Mouse (Mus musculus): ENCODE results near the gene Cpxm2. TPM values are rescaled to one million over a fixed set of nuclear protein-coding genes. Genes with fewer than 3 reads are reported as not detected.

The Cpxm2 gene
- total and polyA plus RNA-seq, 3 experiments = not detected

DNA sequence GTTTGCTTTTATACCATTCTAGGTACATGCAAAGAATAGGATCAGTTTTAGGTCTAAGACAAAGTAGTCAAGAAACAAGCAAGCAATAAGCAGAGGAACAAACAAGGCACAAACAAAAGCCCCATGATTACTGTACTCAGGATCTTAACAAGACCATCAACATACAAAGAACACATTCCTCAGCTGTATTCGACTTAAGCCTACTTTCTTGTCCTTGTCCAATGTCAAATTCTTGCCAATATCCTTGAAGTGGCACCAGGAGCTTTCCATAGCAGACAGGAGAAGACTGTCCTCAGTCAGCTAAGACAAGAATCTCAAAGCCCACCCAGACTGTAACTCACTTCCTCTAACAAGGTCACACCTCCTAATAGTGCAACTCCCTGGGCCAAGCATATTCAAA, 24.5 kb upstream of the Cpxm2 start:
- Histone ChIP-seq H3K9ac (ENCODE audit: insufficient read depth, low read depth) (no peak overlapping the region), H3K36me3 (replicated peaks in 1 of 2; ENCODE audit: control insufficient read depth in 1 of 2, insufficient read depth in 1 of 2, low read length in 1 of 2) (no peaks in the 10 kb centered on the region), H3K4me1 (ENCODE audit: control insufficient read depth in 1 of 2, insufficient read depth in 2 of 2) (no peaks in the 10 kb centered on the region), H3K27me3 (replicated peaks) (peaks cover 41% of the 10 kb centered on the region), H3K79me2 (replicated peaks; ENCODE audit: control insufficient read depth, extremely low read depth, insufficient read depth, poor library complexity, severe bottlenecking) (no peaks in the 10 kb centered on the region), H3K9me3 (replicated peaks; ENCODE audit: low read length) (peaks cover 16% of the 10 kb centered on the region), H3K27ac (ENCODE audit: insufficient read depth, low read depth) (no peak overlapping the region), H3K4me2 (ENCODE audit: insufficient read depth, low read depth, poor library complexity, severe bottlenecking) (no peak overlapping the region), H3K4me3 (replicated peaks in 1 of 3; ENCODE audit: low read depth in 2 of 3, low read length in 2 of 3, poor library complexity in 1 of 3) (no peak overlapping the region)
- no peak for DNase-seq (ENCODE audit: extremely low read depth)
- dilution Hi-C loops (cut with MboI; ENCODE audit: extremely low pct_ligation_motif_present, extremely low pct_unique_long_range_greater_than_20kb, low sequenced_read_pairs) (no loop called here), in situ Hi-C loops (cut with MboI; ENCODE audit: low pct_ligation_motif_present, low pct_unique_long_range_greater_than_20kb, low sequenced_read_pairs) (no loop called here)
- TF ChIP-seq CTCF (conservative IDR thresholded peaks at IDR 0.05 in 1 of 2, IDR thresholded peaks at IDR 0.05 in 1 of 2; ENCODE audit: low read depth in 2 of 2, low read length in 2 of 2) = no peak
- TF ChIP-seq MYC (IDR thresholded peaks at IDR 0.05; ENCODE audit: low read depth, low read length) = no peak

DNA sequence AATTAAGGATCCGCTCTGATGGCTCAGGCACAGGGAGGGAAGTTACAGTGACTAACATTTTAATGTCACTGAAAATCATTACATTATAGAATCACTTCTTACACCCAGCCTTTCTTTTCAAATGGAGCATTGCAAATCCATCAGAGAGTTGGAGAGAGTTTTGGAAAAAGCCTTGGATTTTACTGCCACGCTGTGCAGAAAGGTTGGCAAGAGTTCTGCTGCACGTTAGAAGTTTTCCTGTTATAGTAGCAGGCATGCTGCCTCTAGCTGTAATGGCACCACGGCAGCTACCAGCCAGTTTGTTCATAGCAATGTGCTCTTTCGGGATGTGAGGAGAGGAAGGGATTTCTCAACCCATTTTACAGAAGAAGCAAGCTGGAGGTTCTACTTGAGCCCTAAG, 20.2 kb upstream of the Cpxm2 start:
- Histone ChIP-seq H3K36me3 (replicated peaks in 1 of 2; ENCODE audit: control insufficient read depth in 1 of 2, insufficient read depth in 1 of 2, low read length in 1 of 2) (no peaks in the 10 kb centered on the region), H3K9ac (ENCODE audit: insufficient read depth, low read depth) (no peak overlapping the region), H3K9me3 (replicated peaks; ENCODE audit: low read length) (peaks cover 23% of the 10 kb centered on the region), H3K4me3 (replicated peaks in 1 of 3; ENCODE audit: low read depth in 2 of 3, low read length in 2 of 3, poor library complexity in 1 of 3) (no peak overlapping the region), H3K79me2 (replicated peaks; ENCODE audit: control insufficient read depth, extremely low read depth, insufficient read depth, poor library complexity, severe bottlenecking) (no peaks in the 10 kb centered on the region), H3K4me1 (ENCODE audit: control insufficient read depth in 1 of 2, insufficient read depth in 2 of 2) (no peaks in the 10 kb centered on the region), H3K27ac (ENCODE audit: insufficient read depth, low read depth) (no peak overlapping the region), H3K4me2 (ENCODE audit: insufficient read depth, low read depth, poor library complexity, severe bottlenecking) (no peak overlapping the region), H3K27me3 (replicated peaks) (peaks cover 69% of the 10 kb centered on the region)
- in situ Hi-C loops (cut with MboI; ENCODE audit: low pct_ligation_motif_present, low pct_unique_long_range_greater_than_20kb, low sequenced_read_pairs) = no loop called here
- no peak for DNase-seq (ENCODE audit: extremely low read depth)
- TF ChIP-seq MXI1 (IDR thresholded peaks at IDR 0.05; ENCODE audit: low read depth, low read length) (no peak), CTCF (conservative IDR thresholded peaks at IDR 0.05 in 1 of 2, IDR thresholded peaks at IDR 0.05 in 1 of 2; ENCODE audit: low read depth in 2 of 2, low read length in 2 of 2) (no peak), JUN (IDR thresholded peaks at IDR 0.05; ENCODE audit: insufficient read depth, low read depth, low read length) (no peak), POLR2A (IDR thresholded peaks at IDR 0.05; ENCODE audit: low read depth, low read length) (no peak), IRF4 (IDR thresholded peaks at IDR 0.05; ENCODE audit: low read depth, low read length) (no peak), MAX (IDR thresholded peaks at IDR 0.05; ENCODE audit: low read length) (no peak), BHLHE40 (IDR thresholded peaks at IDR 0.05; ENCODE audit: low read depth, low read length) (no peak), ZKSCAN1 (IDR thresholded peaks at IDR 0.05; ENCODE audit: borderline replicate concordance, low read depth, low read length) (no peak), ZC3H11A (IDR thresholded peaks at IDR 0.05; ENCODE audit: low read depth, low read length) (no peak)
- dilution Hi-C loops (cut with MboI; ENCODE audit: extremely low pct_ligation_motif_present, extremely low pct_unique_long_range_greater_than_20kb, low sequenced_read_pairs) = no loop called here

DNA sequence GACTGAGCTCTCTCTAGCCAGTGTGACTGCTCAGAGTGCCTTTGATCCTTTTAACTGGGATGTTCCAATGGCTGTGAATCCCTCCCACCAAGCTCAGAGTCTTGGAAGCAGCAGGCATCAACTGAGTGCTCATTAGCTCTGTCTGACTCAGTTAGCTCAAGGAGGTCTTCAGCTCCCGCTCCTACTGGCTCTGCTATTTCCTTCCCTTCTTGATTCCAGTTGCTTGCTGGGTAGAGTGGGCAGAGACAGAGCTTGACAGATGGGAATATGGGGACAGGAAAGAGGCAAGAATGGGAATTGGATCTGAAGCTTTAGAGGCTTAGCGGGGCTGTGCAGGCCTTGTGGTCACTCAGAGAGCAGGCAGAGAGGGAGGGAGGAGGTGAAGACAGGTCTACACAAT, 19.8 kb upstream of the Cpxm2 start:
- peaks cover 23% of the 10 kb centered on the region for H3K9me3 ChIP-seq (replicated peaks; ENCODE audit: low read length)
- no peak overlapping the region for H3K27ac ChIP-seq (ENCODE audit: insufficient read depth, low read depth)
- H3K79me2 ChIP-seq (replicated peaks; ENCODE audit: control insufficient read depth, extremely low read depth, insufficient read depth, poor library complexity, severe bottlenecking) = no peaks in the 10 kb centered on the region
- H3K36me3 ChIP-seq (replicated peaks in 1 of 2; ENCODE audit: control insufficient read depth in 1 of 2, insufficient read depth in 1 of 2, low read length in 1 of 2) = no peaks in the 10 kb centered on the region
- no peak overlapping the region for H3K4me3 ChIP-seq (replicated peaks in 1 of 3; ENCODE audit: low read depth in 2 of 3, low read length in 2 of 3, poor library complexity in 1 of 3)
- no peaks in the 10 kb centered on the region for H3K4me1 ChIP-seq (ENCODE audit: control insufficient read depth in 1 of 2, insufficient read depth in 2 of 2)
- in situ Hi-C loops (cut with MboI; ENCODE audit: low pct_ligation_motif_present, low pct_unique_long_range_greater_than_20kb, low sequenced_read_pairs) = no loop called here
- no peak for TF ChIP-seq CHD2 (IDR thresholded peaks at IDR 0.05; ENCODE audit: low read length)
- TF ChIP-seq UBTF (IDR thresholded peaks at IDR 0.05; ENCODE audit: low read depth, low read length) = no peak
- no peak for TF ChIP-seq JUND (conservative IDR thresholded peaks at IDR 0.05; ENCODE audit: low read depth, low read length)
- TF ChIP-seq RCOR1 (conservative IDR thresholded peaks at IDR 0.05; ENCODE audit: low read depth, low read length) = no peak
- no peak for TF ChIP-seq JUN (IDR thresholded peaks at IDR 0.05; ENCODE audit: insufficient read depth, low read depth, low read length)
- TF ChIP-seq IRF4 (IDR thresholded peaks at IDR 0.05; ENCODE audit: low read depth, low read length) = no peak
- TF ChIP-seq MAFK (IDR thresholded peaks at IDR 0.05; ENCODE audit: insufficient replicate concordance, low read length) = no peak
- TF ChIP-seq MYC (IDR thresholded peaks at IDR 0.05; ENCODE audit: low read depth, low read length) = no peak
- no peak for TF ChIP-seq KAT2A (IDR thresholded peaks at IDR 0.05; ENCODE audit: insufficient replicate concordance, low read length)
- TF ChIP-seq GABPA (IDR thresholded peaks at IDR 0.05; ENCODE audit: insufficient replicate concordance, low read depth, low read length) = no peak
- TF ChIP-seq E2F4 (IDR thresholded peaks at IDR 0.05; ENCODE audit: insufficient replicate concordance, low read depth, low read length) = no peak
- no peak for TF ChIP-seq CHD1 (IDR thresholded peaks at IDR 0.05; ENCODE audit: low read depth, low read length)
- no peak for TF ChIP-seq SIN3A (IDR thresholded peaks at IDR 0.05; ENCODE audit: low read length)
- TF ChIP-seq MXI1 (IDR thresholded peaks at IDR 0.05; ENCODE audit: low read depth, low read length) = no peak
- dilution Hi-C loops (cut with MboI; ENCODE audit: extremely low pct_ligation_motif_present, extremely low pct_unique_long_range_greater_than_20kb, low sequenced_read_pairs) = no loop called here
- no peak overlapping the region for H3K4me2 ChIP-seq (ENCODE audit: insufficient read depth, low read depth, poor library complexity, severe bottlenecking)
- no peak for DNase-seq (ENCODE audit: extremely low read depth)
- H3K9ac ChIP-seq (ENCODE audit: insufficient read depth, low read depth) = no peak overlapping the region
- peaks cover 74% of the 10 kb centered on the region for H3K27me3 ChIP-seq (replicated peaks)
